Mouse (Mus musculus): Measurements from ENCODE around the gene Hectd4.

Hectd4 gene

GRCm38 (mm10) chr5:121233726-121234125 is 13.7 kb downstream of the Hectd4 start:
- no peak for DNase-seq (ENCODE audit: low read depth, low spot score)

- peak; percentile 89 for DNase-seq (ENCODE audit: low read depth, low spot score)
These were observed 16.2 kb downstream of the Hectd4 start for GRCm38 (mm10) chr5:121236171-121236570.

- DNase-seq (ENCODE audit: low read depth, low spot score) = no peak
These were observed 18.2 kb downstream of the Hectd4 start for GRCm38 (mm10) chr5:121238208-121238607.

- DNase-seq (ENCODE audit: low read depth, low spot score) = no peak
These were observed 19.8 kb downstream of the Hectd4 start for GRCm38 (mm10) chr5:121239846-121240245.

GRCm38 (mm10) chr5:121241182-121241581 is 21.2 kb downstream of the Hectd4 start:
- DNase-seq (ENCODE audit: low read depth, low spot score) = no peak

GRCm38 (mm10) chr5:121242261-121242660 is 22.2 kb downstream of the Hectd4 start:
- no peak for DNase-seq (ENCODE audit: low read depth, low spot score)

- DNase-seq (ENCODE audit: low read depth, low spot score) = peak; percentile 81
These were observed 22.7 kb downstream of the Hectd4 start for GRCm38 (mm10) chr5:121242701-121243100.

- DNase-seq (ENCODE audit: low read depth, low spot score) = no peak
These were observed 23.8 kb downstream of the Hectd4 start for GRCm38 (mm10) chr5:121243676-121244364.

- no peak for DNase-seq (ENCODE audit: low read depth, low spot score)
These were observed 24.3 kb downstream of the Hectd4 start for GRCm38 (mm10) chr5:121244365-121244731.

- DNase-seq (ENCODE audit: low read depth, low spot score) = no peak
These were observed 25.2 kb downstream of the Hectd4 start for GRCm38 (mm10) chr5:121245201-121245600.

- no peak for DNase-seq (ENCODE audit: low read depth, low spot score)
These were observed 28.9 kb downstream of the Hectd4 start for GRCm38 (mm10) chr5:121248766-121249394.

GRCm38 (mm10) chr5:121249693-121250092 is 29.7 kb downstream of the Hectd4 start:
- no peak for DNase-seq (ENCODE audit: low read depth, low spot score)

GRCm38 (mm10) chr5:121251813-121252212 is 31.8 kb downstream of the Hectd4 start:
- DNase-seq (ENCODE audit: low read depth, low spot score) = no peak

GRCm38 (mm10) chr5:121253816-121254497 is 33.9 kb downstream of the Hectd4 start:
- no peak for DNase-seq (ENCODE audit: low read depth, low spot score)

- no peak for DNase-seq (ENCODE audit: low read depth, low spot score)
These were observed 35.0 kb downstream of the Hectd4 start for GRCm38 (mm10) chr5:121254977-121255376.

GRCm38 (mm10) chr5:121261806-121262205 is 41.8 kb downstream of the Hectd4 start:
- no peak for DNase-seq (ENCODE audit: low read depth, low spot score)

GRCm38 (mm10) chr5:121262415-121262814 is 42.4 kb downstream of the Hectd4 start:
- DNase-seq (ENCODE audit: low read depth, low spot score) = no peak

- DNase-seq (ENCODE audit: low read depth, low spot score) = no peak
These were observed 44.6 kb downstream of the Hectd4 start for GRCm38 (mm10) chr5:121264593-121264992.

- no peak for DNase-seq (ENCODE audit: low read depth, low spot score)
These were observed 46.8 kb downstream of the Hectd4 start for GRCm38 (mm10) chr5:121266741-121267382.

- no peak for DNase-seq (ENCODE audit: low read depth, low spot score)
These were observed 51.0 kb downstream of the Hectd4 start for GRCm38 (mm10) chr5:121271046-121271445.

GRCm38 (mm10) chr5:121276808-121277207 is 56.8 kb downstream of the Hectd4 start:
- DNase-seq (ENCODE audit: low read depth, low spot score) = no peak

- no peak for DNase-seq (ENCODE audit: low read depth, low spot score)
These were observed 60.4 kb downstream of the Hectd4 start for GRCm38 (mm10) chr5:121280456-121280855.
